Mouse (Mus musculus) skeletal muscle tissue, postnatal 0 days (tissue): Measurements from ENCODE around the gene Eng. TPM values are rescaled to one million over a fixed set of nuclear protein-coding genes. Genes with fewer than 3 reads are reported as not detected.

ENCODE experiments used
- microRNA counts: library from miRNA; unstranded; fragments of <30 nt; microRNA quantifications from one replicate; lab custom pipeline; 2015
- microRNA-seq, 2 experiments: library from miRNA; unstranded; fragments of <30 nt; microRNA quantifications; one replicate each; pipeline ENCODE4; 2016
- polyA plus RNA-seq: library from polyadenylated mRNA; unstranded; fragments of >200 nt; fragmentation: Nextera tagmentation; extraction: Ambion mirVana; gene quantifications from 2 replicates; pipeline ENCODE4 v1.2.1, GENCODE M21; 2015

Gene Eng
- polyA plus RNA-seq, result 53.3 and 56.7 TPM in 2 replicates

DNA sequence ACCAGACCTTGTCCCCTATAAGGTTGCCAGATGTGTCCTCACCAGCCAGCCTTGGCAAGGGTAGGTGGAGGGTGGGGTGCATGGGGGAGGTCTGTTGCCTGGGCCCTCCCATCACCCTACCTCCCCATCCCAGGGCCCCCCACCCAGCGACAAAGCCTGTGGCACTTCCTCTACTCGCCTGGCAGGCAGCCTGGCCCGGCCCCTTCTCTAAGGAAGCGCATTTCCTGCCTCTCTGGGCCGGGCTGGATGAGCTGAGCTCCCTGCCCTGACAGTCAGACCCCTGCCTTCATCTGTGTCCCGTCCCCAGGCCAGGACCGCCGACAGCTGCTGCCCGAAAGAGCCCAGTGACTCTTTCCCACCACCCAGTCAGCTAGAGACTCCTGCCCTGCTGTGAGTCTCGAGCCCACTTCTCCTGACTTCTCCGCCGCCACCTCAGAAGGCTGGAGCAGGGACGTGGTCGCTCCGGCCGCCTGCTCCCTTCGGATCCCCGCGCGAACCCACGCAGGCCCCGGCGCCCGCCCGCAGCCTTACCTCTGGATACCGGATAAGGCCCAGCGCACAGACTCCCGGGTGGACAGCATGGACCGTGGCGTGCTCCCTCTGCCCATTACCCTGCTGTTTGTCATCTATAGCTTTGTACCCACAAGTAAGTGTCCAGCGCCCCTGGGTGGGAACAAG lies at the start of gene Eng:
Gene Eng, plus strand, starts transcription at position 217 of the 678 bp plus-strand sequence.

DNA sequence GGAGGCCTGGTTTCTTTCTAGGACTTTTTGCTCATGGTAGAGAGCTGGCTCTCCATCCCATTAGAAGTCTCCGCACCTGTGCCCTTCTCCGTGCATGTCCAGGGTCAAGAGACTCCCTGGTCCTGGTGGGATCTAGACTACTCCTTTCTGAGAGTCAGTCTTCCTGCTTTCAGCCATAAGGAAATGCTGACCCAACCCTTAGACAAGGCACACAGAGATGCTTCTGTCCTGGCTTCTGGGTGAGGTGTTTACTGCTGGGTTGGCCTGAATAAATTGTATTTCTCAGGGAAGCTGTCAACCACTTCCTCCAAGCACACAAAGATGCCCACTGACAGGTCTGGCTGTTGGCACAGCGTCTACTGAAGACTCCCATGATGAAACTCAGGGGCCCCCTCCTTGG lies 47.0 kb upstream of the Eng start, which contains the start of gene St6galnac6:
Gene St6galnac6, plus strand, starts transcription at position 301 of the 400 bp plus-strand sequence.

DNA sequence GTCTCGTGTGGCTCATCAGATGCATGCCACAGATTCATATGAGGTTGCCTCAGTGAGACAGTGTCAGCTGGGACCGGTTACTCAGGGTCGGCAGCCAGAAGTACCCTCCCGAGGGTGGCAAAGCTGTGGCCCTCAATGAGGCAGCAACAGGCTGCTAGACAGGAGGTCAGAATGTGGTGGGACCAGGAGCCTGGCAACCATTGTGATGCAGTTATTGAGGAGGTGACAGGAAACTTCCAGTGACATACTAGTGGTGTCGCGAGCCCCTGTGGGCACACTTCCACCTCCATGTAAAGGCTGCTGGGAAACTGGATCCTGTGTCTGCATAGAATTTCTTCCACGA lies 24.9 kb upstream of the Eng start, which contains the start of gene Ak1:
Gene Ak1, plus strand, starts transcription at position 242 of the 343 bp plus-strand sequence.

DNA sequence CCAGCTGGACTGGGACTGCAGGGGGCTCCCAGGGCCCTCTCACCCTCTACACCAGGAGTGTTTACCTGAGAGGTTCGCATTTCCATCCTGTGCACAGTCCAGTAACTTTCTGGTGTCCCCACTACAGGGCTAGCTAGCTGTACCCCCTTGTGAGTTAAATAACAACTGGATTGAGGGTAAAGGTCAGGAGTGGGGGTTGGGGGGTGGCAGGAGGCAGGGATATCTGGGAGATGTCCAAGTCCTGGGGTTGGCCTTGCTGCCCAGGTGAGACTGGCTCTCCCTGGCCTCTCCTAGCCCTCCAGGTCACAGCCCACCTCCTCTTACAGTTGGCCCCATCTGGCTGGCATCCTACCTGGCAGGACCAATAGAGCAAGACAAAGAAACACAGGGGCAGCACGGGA lies 57.6 kb downstream of the Eng start, which contains the start of gene Fpgs:
Gene Fpgs, minus strand, starts transcription at position 125 of the 401 bp plus-strand sequence.

DNA sequence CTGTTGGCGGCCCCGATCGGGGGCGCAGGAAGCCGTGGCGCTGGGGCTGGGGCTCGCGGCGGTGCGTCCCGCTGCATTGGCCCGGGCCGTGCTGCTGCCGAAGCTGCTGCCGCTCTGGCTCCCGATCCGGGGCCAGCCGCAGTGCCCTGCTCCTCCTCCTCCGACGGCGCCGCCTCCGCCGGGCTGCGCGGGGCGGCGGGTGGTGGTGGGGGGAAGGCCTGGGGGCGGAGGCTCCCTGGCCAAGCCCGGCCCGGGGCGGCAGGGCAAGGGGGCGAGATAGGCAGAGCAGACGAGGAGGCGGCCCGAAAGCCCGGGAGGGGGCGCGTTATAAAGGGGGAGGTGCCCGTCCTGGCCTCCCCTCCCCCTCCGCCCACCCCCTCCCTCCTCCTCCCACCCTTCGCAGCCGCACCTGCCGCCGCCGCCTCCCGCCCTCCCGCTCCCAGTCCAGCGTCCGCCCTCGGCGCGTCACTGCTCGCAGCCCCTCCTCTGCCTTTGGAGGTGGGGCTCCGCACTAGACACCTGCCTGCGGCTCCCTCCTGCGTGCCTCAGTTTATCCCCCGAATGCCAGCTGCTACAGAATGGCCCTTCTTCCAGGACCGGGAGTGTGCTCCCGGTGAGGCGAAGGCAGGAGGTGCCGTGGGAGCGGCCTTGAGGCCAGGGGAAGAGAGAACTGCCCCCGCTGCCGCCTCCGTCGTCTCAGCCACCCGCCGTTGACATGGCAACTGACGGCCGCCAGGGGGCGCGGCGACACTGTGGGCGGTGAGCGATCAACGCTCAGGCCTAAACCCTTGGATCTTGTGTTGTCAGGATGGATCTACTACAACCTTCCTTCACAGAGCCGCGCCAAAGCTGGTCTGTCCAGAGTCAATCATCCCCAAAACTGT lies 66.8 kb downstream of the Eng start, which contains the start of gene Cdk9:
Gene Cdk9, minus strand, starts transcription at position 143 of the 884 bp plus-strand sequence.

DNA sequence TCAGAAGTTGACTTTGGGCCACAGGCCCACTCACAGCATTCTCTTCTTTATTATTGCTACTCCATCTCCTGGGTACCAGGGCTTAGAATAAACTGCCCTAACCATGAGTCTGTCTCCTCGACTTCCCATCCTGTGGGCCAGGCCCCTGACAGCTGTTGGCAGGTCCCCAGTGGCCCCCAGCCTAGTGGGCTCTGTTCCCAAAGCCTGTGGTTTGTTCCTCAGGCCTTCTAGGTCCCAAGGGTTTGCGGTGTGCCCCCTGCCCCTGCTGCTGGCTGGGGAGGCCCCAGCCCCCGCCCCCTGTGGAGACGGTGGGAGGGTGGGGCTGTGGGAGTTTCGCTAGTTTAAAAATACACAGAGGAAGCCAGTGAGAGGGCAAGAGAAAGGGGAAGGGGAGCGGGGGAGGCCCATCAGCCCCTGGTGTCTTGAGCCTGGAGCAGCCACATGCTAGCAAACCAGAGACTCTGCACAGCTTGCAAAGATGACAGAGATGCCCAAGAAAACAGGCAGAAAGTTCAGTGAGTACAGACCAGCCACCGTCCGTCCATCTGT lies 74.4 kb downstream of the Eng start, which contains the start of gene Sh2d3c:
Gene Sh2d3c, plus strand, starts transcription at position 375 of the 549 bp plus-strand sequence.

MicroRNA genes within 50 kb of the gene (microRNA counts, 519-probe panel; counts per million panel counts)
- microRNA mmu-miR-1954 (lab: Ali Mortazavi, UCI) (296 counts per million, percentile 58 among the panel's probes with 10 or more counts), microRNA mmu-miR-2861 (lab: Ali Mortazavi, UCI) (296 counts per million, percentile 58 among the panel's probes with 10 or more counts)

Small RNA genes within 50 kb of the gene (microRNA-seq; reads per million reads assigned to microRNA genes)
- 0 reads per million in 2 experiments for gene Gm47291
- gene Mir1954, result 0 to 0.21 reads per million in 2 experiments
- 0 to 0.10 reads per million in 2 experiments for gene Mir2861
- gene Mir3960, result 0 reads per million in 2 experiments
- gene Mir8093, result 0 to 0.20 reads per million in 2 experiments

Other genes with a start within 250 kb of the Eng start
- 3.3 and 3.5 TPM in 2 replicates for gene Naif1, start 196.1 kb upstream of the Eng start, polyA plus RNA-seq
- gene Slc25a25, start 195.2 kb upstream of the Eng start, polyA plus RNA-seq, result 6.7 and 10.8 TPM in 2 replicates
- gene Fam102a, start 111.3 kb upstream of the Eng start, polyA plus RNA-seq, result 1.8 and 3.1 TPM in 2 replicates
- 50.5 and 51.5 TPM in 2 replicates for gene Dpm2, start 75.7 kb upstream of the Eng start, polyA plus RNA-seq
- not detected in 2 replicates for gene Pip5kl1, start 71.8 kb upstream of the Eng start, polyA plus RNA-seq
- gene 9430097D07Rik, start 70.9 kb upstream of the Eng start, polyA plus RNA-seq, result not detected in 2 replicates
- gene St6galnac4, start 59.5 kb upstream of the Eng start, polyA plus RNA-seq, result 72.8 and 75.4 TPM in 2 replicates
- 30.5 and 35.3 TPM in 2 replicates for gene St6galnac6, start 46.9 kb upstream of the Eng start, polyA plus RNA-seq
- 1,121 and 1,290 TPM in 2 replicates for gene Ak1, start 24.8 kb upstream of the Eng start, polyA plus RNA-seq
- gene Fpgs, start 57.5 kb downstream of the Eng start, polyA plus RNA-seq, result 16.9 and 17.6 TPM in 2 replicates
- gene Cdk9, start 66.5 kb downstream of the Eng start, polyA plus RNA-seq, result 39.9 and 45.0 TPM in 2 replicates
- 14.7 and 15.3 TPM in 2 replicates for gene Sh2d3c, start 74.5 kb downstream of the Eng start, polyA plus RNA-seq
- 0.28 TPM in 1 of 2 replicates, not detected in the other for gene 6330409D20Rik, start 94.4 kb downstream of the Eng start, polyA plus RNA-seq
- gene Tor2a, start 110.6 kb downstream of the Eng start, polyA plus RNA-seq, result 25.0 and 32.8 TPM in 2 replicates
- gene Ttc16, start 129.0 kb downstream of the Eng start, polyA plus RNA-seq, result 0.13 and 0.16 TPM in 2 replicates
- 1.8 TPM in 2 replicates for gene Ptrh1, start 129.2 kb downstream of the Eng start, polyA plus RNA-seq
- gene Cfap157, start 137.8 kb downstream of the Eng start, polyA plus RNA-seq, result 0.46 TPM in 1 of 2 replicates, not detected in the other
- 5.3 and 5.5 TPM in 2 replicates for gene Stxbp1, start 200.7 kb downstream of the Eng start, polyA plus RNA-seq
- gene Fam129b, start 229.5 kb downstream of the Eng start, polyA plus RNA-seq, result 13.5 and 17.2 TPM in 2 replicates